Mouse (Mus musculus): ENCODE results near the gene Msantd3. TPM values are rescaled to one million over a fixed set of nuclear protein-coding genes. Genes with fewer than 3 reads are reported as not detected.

Msantd3 gene
- polyA plus RNA-seq (2012; ENCODE audit: insufficient read depth, low replicate concordance), result 0.29 TPM in 1 of 2 replicates, not detected in the other

- H3K4me3 ChIP-seq (replicated peaks), result peak within 1 kb of the TSS; percentile 88
- peaks cover 20% of the 10 kb centered on the region for H3K4me1 ChIP-seq
- no peak for TF ChIP-seq GATA1 (IDR thresholded peaks at IDR 0.05; ENCODE audit: borderline replicate concordance, low read length)
- TF ChIP-seq FLI1 (IDR thresholded peaks at IDR 0.05; ENCODE audit: low read length), result no peak
- H3K9me3 ChIP-seq, result no peaks in the 10 kb centered on the region
- no peaks in the 10 kb centered on the region for H3K36me3 ChIP-seq (replicated peaks; ENCODE audit: low read length)
- peaks cover 71% of the 10 kb centered on the region for H3K27me3 ChIP-seq (replicated peaks)
These were observed at the start of gene Msantd3 for GRCm38 (mm10) chr4:48539841-48540575. Gene Msantd3 (plus strand): TSS chr4:48539935.

- TF ChIP-seq GATA1 (IDR thresholded peaks at IDR 0.05; ENCODE audit: borderline replicate concordance, low read length) (no peak), FLI1 (IDR thresholded peaks at IDR 0.05; ENCODE audit: low read length) (no peak)
- no peaks in the 10 kb centered on the region for H3K36me3 ChIP-seq (replicated peaks; ENCODE audit: low read length)
- no peaks in the 10 kb centered on the region for H3K27me3 ChIP-seq (replicated peaks)
- peaks cover 5% of the 10 kb centered on the region for H3K9me3 ChIP-seq
- no peak overlapping the region for H3K4me3 ChIP-seq (replicated peaks)
- no peaks in the 10 kb centered on the region for H3K4me1 ChIP-seq
These were observed 48.4 kb upstream of the Msantd3 start for GRCm38 (mm10) chr4:48491290-48491743.

- H3K9me3 ChIP-seq, result peaks cover 5% of the 10 kb centered on the region
These were observed 47.2 kb upstream of the Msantd3 start for GRCm38 (mm10) chr4:48492510-48492909.

GRCm38 (mm10) chr4:48510861-48511260 is 28.9 kb upstream of the Msantd3 start:
- Histone ChIP-seq H3K36me3 (replicated peaks; ENCODE audit: low read length) (no peaks in the 10 kb centered on the region), H3K4me1 (no peaks in the 10 kb centered on the region), H3K4me3 (replicated peaks) (no peak overlapping the region), H3K9me3 (peaks cover 7% of the 10 kb centered on the region), H3K27me3 (replicated peaks) (no peaks in the 10 kb centered on the region)
- no peak for TF ChIP-seq GATA1 (IDR thresholded peaks at IDR 0.05; ENCODE audit: borderline replicate concordance, low read length)
- TF ChIP-seq FLI1 (IDR thresholded peaks at IDR 0.05; ENCODE audit: low read length), result no peak

More at GRCm38 (mm10) chr4:48492510-48492909, 47.2 kb upstream of the Msantd3 start:
- Histone ChIP-seq H3K36me3 (replicated peaks; ENCODE audit: low read length) (no peaks in the 10 kb centered on the region), H3K4me1 (no peaks in the 10 kb centered on the region), H3K4me3 (replicated peaks) (no peak overlapping the region), H3K27me3 (replicated peaks) (no peaks in the 10 kb centered on the region)
- TF ChIP-seq GATA1 (IDR thresholded peaks at IDR 0.05; ENCODE audit: borderline replicate concordance, low read length), result no peak
- no peak for TF ChIP-seq FLI1 (IDR thresholded peaks at IDR 0.05; ENCODE audit: low read length)

- no peaks in the 10 kb centered on the region for H3K4me1 ChIP-seq
- H3K27me3 ChIP-seq (replicated peaks), result peaks cover 2% of the 10 kb centered on the region
- H3K4me3 ChIP-seq (replicated peaks), result no peak overlapping the region
- TF ChIP-seq GATA1 (IDR thresholded peaks at IDR 0.05; ENCODE audit: borderline replicate concordance, low read length) (no peak), FLI1 (IDR thresholded peaks at IDR 0.05; ENCODE audit: low read length) (no peak)
- no peaks in the 10 kb centered on the region for H3K36me3 ChIP-seq (replicated peaks; ENCODE audit: low read length)
- H3K9me3 ChIP-seq, result peaks cover 17% of the 10 kb centered on the region
These were observed 10.2 kb upstream of the Msantd3 start for GRCm38 (mm10) chr4:48529559-48529958.

- Histone ChIP-seq H3K4me3 (replicated peaks) (no peak overlapping the region), H3K4me1 (no peaks in the 10 kb centered on the region), H3K36me3 (replicated peaks; ENCODE audit: low read length) (no peaks in the 10 kb centered on the region), H3K9me3 (peaks cover 17% of the 10 kb centered on the region), H3K27me3 (replicated peaks) (peaks cover 6% of the 10 kb centered on the region)
- no peak for TF ChIP-seq FLI1 (IDR thresholded peaks at IDR 0.05; ENCODE audit: low read length)
- no peak for TF ChIP-seq GATA1 (IDR thresholded peaks at IDR 0.05; ENCODE audit: borderline replicate concordance, low read length)
These were observed 7.7 kb upstream of the Msantd3 start for GRCm38 (mm10) chr4:48531804-48532601.

- H3K4me3 ChIP-seq (replicated peaks), result no peak overlapping the region
- TF ChIP-seq FLI1 (IDR thresholded peaks at IDR 0.05; ENCODE audit: low read length) (no peak), GATA1 (IDR thresholded peaks at IDR 0.05; ENCODE audit: borderline replicate concordance, low read length) (no peak)
- H3K36me3 ChIP-seq (replicated peaks; ENCODE audit: low read length), result no peaks in the 10 kb centered on the region
- peaks cover 39% of the 10 kb centered on the region for H3K27me3 ChIP-seq (replicated peaks)
- peaks cover 10% of the 10 kb centered on the region for H3K4me1 ChIP-seq
- no peaks in the 10 kb centered on the region for H3K9me3 ChIP-seq
These were observed 3.5 kb upstream of the Msantd3 start for GRCm38 (mm10) chr4:48536275-48536674.

GRCm38 (mm10) chr4:48537024-48537423 is 2.7 kb upstream of the Msantd3 start:
- Histone ChIP-seq H3K9me3 (no peaks in the 10 kb centered on the region), H3K36me3 (replicated peaks; ENCODE audit: low read length) (no peaks in the 10 kb centered on the region), H3K4me1 (peaks cover 16% of the 10 kb centered on the region), H3K27me3 (replicated peaks) (peaks cover 46% of the 10 kb centered on the region), H3K4me3 (replicated peaks) (no peak overlapping the region)
- TF ChIP-seq FLI1 (IDR thresholded peaks at IDR 0.05; ENCODE audit: low read length) (no peak), GATA1 (IDR thresholded peaks at IDR 0.05; ENCODE audit: borderline replicate concordance, low read length) (no peak)

GRCm38 (mm10) chr4:48538581-48538980 is 1.2 kb upstream of the Msantd3 start:
- no peak overlapping the region for H3K4me3 ChIP-seq (replicated peaks)
- no peaks in the 10 kb centered on the region for H3K9me3 ChIP-seq
- no peak for TF ChIP-seq FLI1 (IDR thresholded peaks at IDR 0.05; ENCODE audit: low read length)
- no peak for TF ChIP-seq GATA1 (IDR thresholded peaks at IDR 0.05; ENCODE audit: borderline replicate concordance, low read length)
- H3K4me1 ChIP-seq, result peaks cover 20% of the 10 kb centered on the region
- H3K36me3 ChIP-seq (replicated peaks; ENCODE audit: low read length), result no peaks in the 10 kb centered on the region
- peaks cover 61% of the 10 kb centered on the region for H3K27me3 ChIP-seq (replicated peaks)
